Mouse (Mus musculus) heart, postnatal 0 days (tissue): ENCODE results near the gene Zfp422. TPM values are rescaled to one million over a fixed set of nuclear protein-coding genes. Genes with fewer than 3 reads are reported as not detected.
"Not testable (repeated sequence)": the region's sequence is repeated elsewhere in the genome, so short reads cannot be mapped to it uniquely, and the experiment has no call there.

Source experiments
- ATAC-seq: fragments of 200-750 bp; cut with Nextera tagmentation; 2 replicates; pipeline ENCODE4 v1.8.0; 2017; ENCODE audit warnings: low read depth, moderate number of reproducible peaks, moderate library complexity; ENCODE audit not compliant: insufficient read depth
- DNase-seq: peaks from one replicate; pipeline ENCODE4 v3.0.0-alpha.2; 2016; ENCODE audit warnings: low spot score
- H3K27ac ChIP-seq: fragments of 300-500 bp; sonication (generic); 2 replicates; pipeline ENCODE4 v1.5.1; 2014; ENCODE audit warnings: low read depth, mild to moderate bottlenecking
- H3K27me3 ChIP-seq: fragments of 300-500 bp; sonication (generic); 2 replicates; pipeline ENCODE4 v1.6.1; 2014; ENCODE audit warnings: low read length, mixed read lengths; ENCODE audit not compliant: control insufficient read depth, insufficient read depth
- H3K36me3 ChIP-seq: fragments of 300-500 bp; sonication (generic); replicated peaks from 2 replicates; pipeline ENCODE4 v1.6.1; 2014; ENCODE audit warnings: low read length, mixed read lengths; ENCODE audit not compliant: control insufficient read depth, insufficient read depth
- H3K4me1 ChIP-seq: fragments of 300-500 bp; sonication (generic); 2 replicates; pipeline ENCODE4 v1.6.1; 2014; ENCODE audit warnings: antibody characterized with exemption; ENCODE audit not compliant: control insufficient read depth, insufficient read depth
- H3K4me2 ChIP-seq: fragments of 300-500 bp; sonication (generic); 2 replicates; pipeline ENCODE4 v1.6.1; 2014; ENCODE audit warnings: low read depth, mild to moderate bottlenecking, low read length, moderate library complexity
- H3K4me3 ChIP-seq: fragments of 300-500 bp; sonication (generic); 2 replicates; pipeline ENCODE4 v1.5.1; 2014; ENCODE audit warnings: low read depth, low read length
- H3K9ac ChIP-seq: fragments of 300-500 bp; sonication (generic); replicated peaks from 2 replicates; pipeline ENCODE4 v1.6.1; 2014; ENCODE audit warnings: low read depth, low read length, mixed read lengths
- H3K9me3 ChIP-seq: fragments of 300-500 bp; sonication (generic); replicated peaks from 2 replicates; pipeline ENCODE4 v1.6.1; 2016; ENCODE audit warnings: low read length; ENCODE audit not compliant: control insufficient read depth
- CTCF ChIP-seq: IDR thresholded peaks from 2 replicates; pipeline ENCODE4 v1.5.1; 2016; ENCODE audit warnings: antibody characterized with exemption, control low read depth, low read depth
- EP300 ChIP-seq: IDR thresholded peaks from 2 replicates; pipeline ENCODE4 v1.6.1; 2016; ENCODE audit warnings: antibody characterized with exemption, low read depth
- WGBS: fragments of 180-500 bp; shearing (Covaris S2); extraction: QIAGEN DNeasy Blood & Tissue Kit; methylation state at CpG from one replicate; pipeline ENCODE4 v1.1.7; 2014; 5-methylcytosine and 5-hydroxymethylcytosine counted together
- polyA plus RNA-seq: library from polyadenylated mRNA; unstranded; fragments of >200 nt; fragmentation: Nextera tagmentation; extraction: Ambion mirVana; gene quantifications from 2 replicates; pipeline ENCODE4 v1.2.1, GENCODE M21; 2015
- total RNA-seq: library from RNA; depleted of rRNA; stranded (reverse); fragments of >200 nt; gene quantifications from 2 replicates; pipeline ENCODE4 v1.2.3, GENCODE M21; 2014; ENCODE audit warnings: low replicate concordance

Zfp422 gene
- total and polyA plus RNA-seq, 2 experiments from 2014 or later = 29.1 to 50.7 TPM

- TF ChIP-seq CTCF (no peak), EP300 (no peak)
Measured at GRCm38 (mm10) chr6:116629766-116630165, 967 bp upstream of the Zfp422 start.

GRCm38 (mm10) chr6:116628095-116628494 is 704 bp downstream of the Zfp422 start:
- H3K27me3 ChIP-seq = no peaks in the 10 kb centered on the region
- 0 out of 2 replicates have a peak, but pooled peaks cover 5% of the 10 kb centered on the region for H3K4me1 ChIP-seq
- H3K36me3 ChIP-seq = peaks cover 13% of the 10 kb centered on the region
- H3K9me3 ChIP-seq = no peaks in the 10 kb centered on the region
- peak overlapping the region; percentile 71 for H3K4me2 ChIP-seq
- peak overlapping the region; percentile 82 for H3K4me3 ChIP-seq
- no peak for TF ChIP-seq CTCF
- DNase-seq = no peak
- peak overlapping the region; percentile 94 for H3K27ac ChIP-seq
- WGBS = 14% methylated on average over 9 of the region's 9 CpGs
- H3K9ac ChIP-seq = peak overlapping the region; percentile 95
- no peak for ATAC-seq

More at GRCm38 (mm10) chr6:116629766-116630165, 967 bp upstream of the Zfp422 start:
- H3K9ac ChIP-seq = no peak overlapping the region
- H3K27me3 ChIP-seq = no peaks in the 10 kb centered on the region
- no peak overlapping the region for H3K4me3 ChIP-seq
- WGBS = 65% methylated on average over 10 of the region's 10 CpGs
- H3K36me3 ChIP-seq = peaks cover 9% of the 10 kb centered on the region; the same call in 1 of the 2 replicates
- peaks cover 11% of the 10 kb centered on the region for H3K4me1 ChIP-seq
- peak overlapping the region; percentile 71; the same call in 1 of the 2 replicates for H3K4me2 ChIP-seq
- DNase-seq (no peak), ATAC-seq (no peak)
- no peaks in the 10 kb centered on the region for H3K9me3 ChIP-seq
- H3K27ac ChIP-seq = peak overlapping the region; percentile 94; the same call in 1 of the 2 replicates

GRCm38 (mm10) chr6:116626417-116626816 is 2.4 kb downstream of the Zfp422 start:
- not testable (repeated sequence) for H3K9me3 ChIP-seq, H3K4me2 ChIP-seq, H3K27ac ChIP-seq, ATAC-seq, DNase-seq, H3K27me3 ChIP-seq, H3K9ac ChIP-seq, H3K4me1 ChIP-seq, H3K4me3 ChIP-seq
- H3K36me3 ChIP-seq = peaks cover 13% of the 10 kb centered on the region
- 97% methylated on average over 9 of the region's 9 CpGs for whole genome bisulfite sequencing

GRCm38 (mm10) chr6:116621318-116622023 is 7.3 kb downstream of the Zfp422 start:
- ATAC-seq = no peak
- WGBS = 56% methylated on average over 8 of the region's 8 CpGs
- no peak for TF ChIP-seq EP300
- no peak for TF ChIP-seq CTCF

GRCm38 (mm10) chr6:116618073-116618472 is 10.7 kb downstream of the Zfp422 start:
- no peak for ATAC-seq
- no peak for DNase-seq
- Histone ChIP-seq H3K27ac (no peak overlapping the region), H3K4me2 (no peak overlapping the region), H3K9me3 (no peaks in the 10 kb centered on the region), H3K4me1 (0 out of 2 replicates have a peak, but pooled peaks cover 8% of the 10 kb centered on the region), H3K4me3 (no peak overlapping the region), H3K27me3 (no peaks in the 10 kb centered on the region), H3K9ac (no peak overlapping the region), H3K36me3 (no peaks in the 10 kb centered on the region)
- TF ChIP-seq CTCF = peak; percentile 30
- TF ChIP-seq EP300 = no peak

More at GRCm38 (mm10) chr6:116621318-116622023, 7.3 kb downstream of the Zfp422 start:
- H3K27ac ChIP-seq = no peak overlapping the region
- no peak for DNase-seq
- no peak overlapping the region for H3K9ac ChIP-seq
- no peak overlapping the region for H3K4me2 ChIP-seq
- no peak overlapping the region for H3K4me3 ChIP-seq
- H3K36me3 ChIP-seq = peaks cover 13% of the 10 kb centered on the region
- H3K4me1 ChIP-seq = no peaks in the 10 kb centered on the region
- H3K9me3 ChIP-seq = no peaks in the 10 kb centered on the region
- no peaks in the 10 kb centered on the region for H3K27me3 ChIP-seq

- 48% methylated on average over 2 of the region's 2 CpGs for WGBS
- H3K36me3 ChIP-seq = no peaks in the 10 kb centered on the region
- TF ChIP-seq CTCF (no peak), EP300 (no peak)
- H3K27ac ChIP-seq = no peak overlapping the region
- H3K4me1 ChIP-seq = 0 out of 2 replicates have a peak, but pooled peaks cover 8% of the 10 kb centered on the region
- H3K9me3 ChIP-seq = no peaks in the 10 kb centered on the region
- H3K9ac ChIP-seq = no peak overlapping the region
- H3K4me3 ChIP-seq = no peak overlapping the region
- ATAC-seq (peak; percentile 70), DNase-seq (no peak)
- H3K4me2 ChIP-seq = no peak overlapping the region
- no peaks in the 10 kb centered on the region for H3K27me3 ChIP-seq
Measured at GRCm38 (mm10) chr6:116615719-116616118, 13.1 kb downstream of the Zfp422 start.
